Mouse (Mus musculus) thymus, adult 2 months (tissue): ENCODE measurements around the gene Csmd2.

Source experiments
- CTCF ChIP-seq: fragments of 200-500 bp; IDR thresholded peaks from 2 replicates; pipeline ENCODE4 v1.5.1; 2012; ENCODE audit warnings: mild to moderate bottlenecking, control low read depth, low read length, moderate library complexity, borderline replicate concordance; ENCODE audit not compliant: control insufficient read depth, poor library complexity, insufficient read depth; ENCODE audit errors: extremely low read depth
- POLR2A ChIP-seq: fragments of 200-500 bp; IDR thresholded peaks from 2 replicates; pipeline ENCODE4 v1.6.1; 2012; ENCODE audit warnings: mild to moderate bottlenecking, low read length, control low read depth, moderate library complexity; ENCODE audit not compliant: control insufficient read depth, poor library complexity, insufficient read depth; ENCODE audit errors: extremely low read depth

DNA sequence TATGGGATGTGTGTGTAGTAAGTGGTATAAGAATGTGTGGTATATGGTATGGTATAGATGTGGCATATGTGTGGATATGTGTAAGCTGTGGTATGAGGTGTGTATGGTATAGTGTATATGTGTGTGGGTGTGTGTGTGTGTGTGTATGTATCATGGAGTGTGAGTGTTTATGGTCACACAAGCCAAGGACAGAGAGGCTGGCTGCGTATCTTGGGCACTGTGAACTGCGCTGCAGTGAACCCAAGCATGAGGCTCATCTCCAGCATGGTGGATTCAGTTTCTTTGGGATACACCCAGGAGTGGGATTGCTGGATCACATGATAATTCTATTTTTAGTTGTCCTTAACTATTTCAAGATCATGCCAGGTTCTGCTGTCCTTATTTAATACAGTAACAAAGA, 566.5 kb downstream of the Csmd2 start:
- TF ChIP-seq CTCF (no peak), POLR2A (no peak)
